Mouse (Mus musculus) ovary, postnatal 10 days (tissue): ENCODE data around the gene Akap12.

Experiments used
- DNase-seq: peaks from one replicate; pipeline ENCODE4 v3.0.0; 2022; ENCODE audit warnings: low spot score

The Akap12 gene

GRCm38 (mm10) chr10:4356640-4357039, 90.5 kb downstream of the Akap12 start:
- DNase-seq = no peak

- no peak for DNase-seq
These were observed 91.3 kb downstream of the Akap12 start for GRCm38 (mm10) chr10:4357435-4357834.

- DNase-seq = no peak
These were observed 98.4 kb downstream of the Akap12 start for GRCm38 (mm10) chr10:4364618-4365017.

- DNase-seq = no peak
These were observed 103.9 kb downstream of the Akap12 start for GRCm38 (mm10) chr10:4370105-4370504.

GRCm38 (mm10) chr10:4372011-4372410, 105.8 kb downstream of the Akap12 start:
- no peak for DNase-seq

GRCm38 (mm10) chr10:4373558-4373957, 107.4 kb downstream of the Akap12 start:
- no peak for DNase-seq

GRCm38 (mm10) chr10:4374239-4374638, 108.1 kb downstream of the Akap12 start:
- DNase-seq = no peak

GRCm38 (mm10) chr10:4374734-4375133, 108.6 kb downstream of the Akap12 start:
- DNase-seq = no peak

- no peak for DNase-seq
These were observed 109.1 kb downstream of the Akap12 start for GRCm38 (mm10) chr10:4375267-4375666.

- DNase-seq = no peak
These were observed 110.3 kb downstream of the Akap12 start for GRCm38 (mm10) chr10:4376461-4376860.

GRCm38 (mm10) chr10:4376931-4377330, 110.8 kb downstream of the Akap12 start:
- DNase-seq = no peak

- DNase-seq = no peak
These were observed 114.6 kb downstream of the Akap12 start for GRCm38 (mm10) chr10:4380748-4381147.

- no peak for DNase-seq
These were observed 118.1 kb downstream of the Akap12 start for GRCm38 (mm10) chr10:4384244-4384643.

GRCm38 (mm10) chr10:4386609-4387591, 120.7 kb downstream of the Akap12 start:
- DNase-seq = peak; percentile 75

- peak; percentile 34 for DNase-seq
These were observed 121.7 kb downstream of the Akap12 start, which contains the start of gene Zbtb2 for GRCm38 (mm10) chr10:4387701-4388383. TSS of gene Zbtb2 (minus strand) at chr10:4388108.

GRCm38 (mm10) chr10:4388384-4388745, 122.2 kb downstream of the Akap12 start:
- DNase-seq = peak; percentile 36

- no peak for DNase-seq
These were observed 122.9 kb downstream of the Akap12 start for GRCm38 (mm10) chr10:4389036-4389435.

- no peak for DNase-seq
These were observed 123.4 kb downstream of the Akap12 start for GRCm38 (mm10) chr10:4389461-4390112.

GRCm38 (mm10) chr10:4390550-4390949, 124.4 kb downstream of the Akap12 start:
- DNase-seq = no peak

GRCm38 (mm10) chr10:4391076-4391475, 124.9 kb downstream of the Akap12 start:
- DNase-seq = no peak

- no peak for DNase-seq
These were observed 125.7 kb downstream of the Akap12 start for GRCm38 (mm10) chr10:4391851-4392250.

- no peak for DNase-seq
These were observed 129.1 kb downstream of the Akap12 start for GRCm38 (mm10) chr10:4395321-4395720.

- DNase-seq = no peak
These were observed 131.9 kb downstream of the Akap12 start for GRCm38 (mm10) chr10:4398058-4398457.
